Mouse (Mus musculus): ENCODE measurements around the gene 2410131K14Rik. TPM values are rescaled to one million over a fixed set of nuclear protein-coding genes. Genes with fewer than 3 reads are reported as not detected.
A peak's percentile ranks its signal among the peaks of the same experiment; 100 is the strongest.

Gene 2410131K14Rik
- 10 to 100 TPM; 18.6 to 19.3 TPM for total RNA-seq (2021)

GRCm38 (mm10) chr5:118244606-118245443 is at the start of gene 2410131K14Rik, which contains the start of gene Rnft2:
TSS of gene 2410131K14Rik (plus strand) at chr5:118245227.
TSS of gene Rnft2 (minus strand) at chr5:118245116.
- intact Hi-C loops (cut with DNase I) = loop anchor here (5.0 kb wide), 1 partner anchor 73 kb away; no protein-coding TSS in a partner anchor
- DNase-seq (ENCODE audit: extremely low spot score in 1 of 2, low spot score in 2 of 2) = peak; percentile 100

GRCm38 (mm10) chr5:118197421-118197820 is 47.6 kb upstream of the 2410131K14Rik start:
- DNase-seq (ENCODE audit: extremely low spot score in 1 of 2, low spot score in 2 of 2) = no peak
- intact Hi-C loops (cut with DNase I) = no loop called here

GRCm38 (mm10) chr5:118199670-118200069 is 45.4 kb upstream of the 2410131K14Rik start:
- intact Hi-C loops (cut with DNase I) = no loop called here
- DNase-seq (ENCODE audit: extremely low spot score in 1 of 2, low spot score in 2 of 2) = no peak

DNA sequence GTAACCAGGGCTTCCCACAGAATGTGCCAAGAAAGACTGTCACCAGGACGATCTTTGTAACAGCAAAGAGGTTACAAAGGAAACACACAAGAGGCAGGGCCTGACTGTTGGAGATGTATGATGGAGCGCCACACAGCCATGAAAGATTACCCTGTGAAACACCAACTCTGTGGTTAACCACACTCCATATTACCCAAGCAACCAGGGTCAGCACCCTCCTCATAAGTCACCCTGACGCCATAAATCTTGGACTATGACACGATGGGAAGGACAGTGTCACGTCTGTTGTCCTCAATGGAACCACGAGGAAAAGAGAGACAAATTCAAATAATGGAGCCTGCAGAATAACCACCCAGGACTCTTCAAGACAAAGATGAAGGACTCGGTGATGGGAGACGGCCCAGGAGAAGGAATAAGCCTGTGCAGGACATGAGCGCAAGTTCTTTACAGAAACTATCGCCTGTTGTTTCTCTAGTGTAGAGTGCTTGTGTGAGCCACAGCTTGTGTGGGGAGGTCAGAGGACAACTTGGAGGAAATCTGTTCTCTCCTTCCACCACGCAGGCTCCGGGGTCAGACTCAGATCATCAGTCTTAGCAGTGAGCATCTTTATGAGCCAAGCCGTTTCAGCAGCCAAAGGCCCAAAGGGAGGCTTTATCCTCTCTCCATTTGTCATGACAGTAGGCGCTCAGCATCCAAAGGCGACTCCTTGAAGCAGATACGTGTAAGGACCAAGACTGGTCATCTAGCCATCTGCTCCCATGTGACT is 40.2 kb upstream of the 2410131K14Rik start:
- intact Hi-C loops (cut with DNase I) = no loop called here
- no peak for DNase-seq (ENCODE audit: extremely low spot score in 1 of 2, low spot score in 2 of 2)

GRCm38 (mm10) chr5:118205852-118206251 is 39.2 kb upstream of the 2410131K14Rik start:
- intact Hi-C loops (cut with DNase I) = no loop called here

DNA sequence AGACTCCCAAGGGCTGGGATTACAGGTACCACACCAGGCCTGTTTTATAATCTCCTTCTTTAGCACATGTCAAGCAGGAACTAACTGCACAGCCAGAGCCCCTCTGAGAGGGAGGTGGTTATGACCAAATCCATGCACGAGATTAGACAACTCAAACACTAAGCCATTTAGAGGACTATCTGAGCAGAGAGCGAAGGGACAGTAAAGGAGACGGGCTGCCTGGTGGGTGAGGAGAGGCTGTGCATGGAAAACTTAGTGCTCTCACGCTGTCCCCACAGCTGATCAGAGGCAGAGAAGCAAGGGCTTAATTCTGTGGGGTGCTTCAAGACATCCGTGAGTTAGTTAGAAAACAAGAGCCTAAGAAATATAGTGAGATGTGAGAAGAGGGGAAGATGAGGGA is 31.0 kb upstream of the 2410131K14Rik start:
- DNase-seq (ENCODE audit: extremely low spot score in 1 of 2, low spot score in 2 of 2) = no peak
- intact Hi-C loops (cut with DNase I) = no loop called here

More at GRCm38 (mm10) chr5:118205852-118206251, 39.2 kb upstream of the 2410131K14Rik start:
- no peak for DNase-seq (ENCODE audit: extremely low spot score in 1 of 2, low spot score in 2 of 2)

DNA sequence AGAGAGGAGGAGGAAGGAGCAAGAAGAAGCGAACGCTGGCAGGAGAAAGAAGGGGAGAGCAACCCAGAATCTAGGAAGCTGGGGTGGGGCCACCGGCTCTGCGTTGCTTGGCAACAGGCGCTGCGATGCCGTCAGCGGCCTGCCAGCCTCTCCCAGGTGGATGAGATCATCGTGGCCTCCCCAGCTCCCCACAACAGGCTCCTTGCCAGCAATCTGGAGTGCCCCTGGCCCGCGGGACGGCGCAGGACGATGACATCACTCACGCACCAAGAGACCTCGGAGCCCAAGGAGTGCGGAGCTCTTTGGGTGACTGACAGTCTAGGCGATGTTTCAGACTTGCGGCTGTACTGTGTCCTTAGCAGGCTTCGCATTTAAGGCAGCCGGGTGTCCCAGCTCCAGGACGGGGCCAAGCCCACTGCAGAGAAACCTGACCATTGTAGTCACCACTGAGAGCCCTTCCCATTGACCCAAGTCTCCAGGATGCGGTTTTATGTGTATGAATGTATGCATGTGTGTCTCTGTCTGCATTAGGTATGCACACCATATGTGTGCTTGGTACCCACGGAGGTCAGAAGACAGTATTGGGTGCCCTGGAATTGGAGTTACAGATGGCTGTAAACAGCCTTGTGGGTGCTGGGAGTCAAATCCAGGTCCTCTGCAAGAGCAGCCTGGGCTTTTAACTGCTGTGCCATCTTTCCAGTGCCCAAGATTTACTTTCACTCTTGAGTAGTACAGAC is 30.4 kb upstream of the 2410131K14Rik start:
- peak; percentile 81 to 92 for DNase-seq (ENCODE audit: extremely low spot score in 1 of 2, low spot score in 2 of 2)
- intact Hi-C loops (cut with DNase I) = no loop called here

- intact Hi-C loops (cut with DNase I) = no loop called here
Measured at GRCm38 (mm10) chr5:118217410-118217809, 27.6 kb upstream of the 2410131K14Rik start.

DNA sequence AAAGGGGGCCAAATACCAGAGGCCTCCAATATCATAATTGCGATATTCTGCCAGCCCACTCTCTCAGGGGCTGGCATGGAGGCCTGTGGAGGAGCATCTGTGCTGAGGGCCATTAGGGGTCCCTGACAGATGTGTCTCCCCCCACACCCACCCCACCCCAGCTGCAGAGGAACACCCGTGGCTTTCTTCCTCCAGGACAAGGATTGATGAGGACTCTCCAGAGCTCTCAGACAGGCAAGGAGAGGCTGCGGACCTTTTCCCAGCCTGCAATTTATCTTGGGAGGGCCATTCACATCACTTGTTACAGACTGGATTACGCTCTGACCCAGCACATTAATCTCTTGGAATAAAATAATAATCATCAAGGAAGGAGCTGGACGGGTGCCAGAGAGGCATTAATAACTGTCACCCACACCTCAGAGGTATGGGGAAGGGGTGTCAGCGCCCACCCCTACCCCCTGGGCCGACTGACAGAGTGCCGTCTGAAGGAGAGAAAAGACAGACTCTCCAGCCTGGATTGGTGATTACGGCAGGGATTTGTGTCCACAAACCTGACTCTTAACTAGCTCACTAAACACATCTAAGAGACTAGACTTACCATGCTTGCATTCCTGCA is 21.8 kb upstream of the 2410131K14Rik start:
- intact Hi-C loops (cut with DNase I) = no loop called here
- DNase-seq (ENCODE audit: extremely low spot score in 1 of 2, low spot score in 2 of 2) = no peak

More at GRCm38 (mm10) chr5:118217410-118217809, 27.6 kb upstream of the 2410131K14Rik start:
- DNase-seq (ENCODE audit: extremely low spot score in 1 of 2, low spot score in 2 of 2) = peak in 1 of 2 experiments; percentile 40

DNA sequence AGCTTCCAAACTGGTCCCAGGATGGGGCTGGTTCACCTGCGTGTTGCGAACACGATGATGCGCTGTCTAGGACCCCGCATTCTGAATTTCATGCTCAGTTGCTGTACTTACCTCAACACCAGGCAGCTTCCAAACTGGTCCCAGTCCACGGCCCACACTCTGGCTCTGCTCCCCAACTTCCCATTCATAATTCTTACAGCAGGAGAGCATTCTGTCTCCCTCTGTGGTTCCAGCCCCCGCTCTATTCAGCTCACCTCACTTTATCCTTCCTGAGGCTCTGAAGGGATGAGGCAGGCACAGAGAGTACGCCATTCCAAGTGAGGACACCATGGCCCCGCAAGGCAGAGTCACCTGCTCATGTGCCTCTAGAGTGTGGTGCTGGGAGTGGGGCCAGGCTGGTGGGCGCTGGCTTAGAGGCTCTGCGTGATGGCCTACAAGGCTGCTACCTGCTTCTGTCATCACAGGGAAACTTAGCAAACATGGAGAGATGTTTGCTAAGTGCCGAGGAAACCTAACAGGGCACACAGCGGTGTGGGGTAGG is 14.9 kb upstream of the 2410131K14Rik start:
- intact Hi-C loops (cut with DNase I) = no loop called here
- DNase-seq (ENCODE audit: extremely low spot score in 1 of 2, low spot score in 2 of 2) = no peak

- intact Hi-C loops (cut with DNase I) = no loop called here
- DNase-seq (ENCODE audit: extremely low spot score in 1 of 2, low spot score in 2 of 2) = no peak
Measured at GRCm38 (mm10) chr5:118236891-118237290, 8.1 kb upstream of the 2410131K14Rik start.

GRCm38 (mm10) chr5:118239671-118240070 is 5.4 kb upstream of the 2410131K14Rik start:
- intact Hi-C loops (cut with DNase I) = no loop called here
- peak in 1 of 2 experiments; percentile 58 for DNase-seq (ENCODE audit: extremely low spot score in 1 of 2, low spot score in 2 of 2)

DNA sequence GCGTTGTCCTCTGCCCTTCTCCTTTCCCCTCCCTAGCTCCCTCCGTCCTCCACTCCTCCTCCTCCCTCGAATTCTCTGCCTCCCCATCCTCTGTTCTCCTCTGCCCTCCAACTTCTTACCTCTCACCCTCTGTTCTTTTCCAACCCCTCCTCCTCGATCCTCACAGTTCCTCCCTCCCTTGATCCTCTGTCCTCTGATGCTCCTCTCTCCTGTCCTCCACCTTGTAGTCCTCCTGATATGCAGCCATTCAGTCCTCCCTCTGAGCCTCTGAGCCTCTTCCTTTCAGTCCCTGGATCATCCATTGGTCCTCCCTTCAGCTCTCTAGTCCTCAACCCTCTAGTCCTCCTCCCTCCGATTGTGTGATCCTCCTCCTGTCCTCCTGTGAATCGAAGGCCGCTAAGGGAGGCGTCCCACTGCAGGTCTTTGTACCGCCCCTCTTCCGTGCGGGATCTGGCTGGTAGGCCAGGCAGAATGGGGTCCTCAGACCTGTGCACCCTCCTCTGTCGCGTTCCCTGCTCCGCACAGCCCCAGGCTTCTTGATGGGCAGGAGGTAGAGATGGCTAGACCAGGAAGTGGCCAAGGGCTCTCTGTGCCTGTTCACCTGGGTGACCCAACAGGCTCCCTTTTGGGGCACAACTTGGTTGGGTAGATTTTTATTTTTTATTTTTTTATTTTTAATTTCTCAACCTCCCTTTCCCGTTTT is 730 bp downstream of the 2410131K14Rik start:
- DNase-seq (ENCODE audit: extremely low spot score in 1 of 2, low spot score in 2 of 2) = no peak
- intact Hi-C loops (cut with DNase I) = loop anchor here (5.0 kb wide), 1 partner anchor 73 kb away; no protein-coding TSS in a partner anchor

DNA sequence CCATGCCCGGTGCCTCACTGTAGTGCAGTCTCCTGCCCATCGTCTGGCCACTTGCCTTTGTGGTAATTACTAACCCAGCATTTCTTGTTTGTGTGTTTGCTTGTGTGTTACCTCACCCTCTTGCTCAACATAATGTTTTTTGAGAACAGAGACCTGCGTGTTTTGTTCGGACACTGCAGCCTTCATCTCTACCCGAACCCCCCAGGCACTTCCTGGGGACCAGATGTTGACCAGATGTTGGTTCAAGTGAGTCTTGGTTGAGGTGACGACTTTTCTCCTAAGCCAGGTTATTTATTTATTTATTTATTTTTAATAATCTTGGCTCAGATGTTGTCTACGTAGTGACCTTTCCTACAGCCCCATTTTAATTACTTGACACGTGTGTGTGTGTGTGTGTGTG is 2.4 kb downstream of the 2410131K14Rik start:
- DNase-seq (ENCODE audit: extremely low spot score in 1 of 2, low spot score in 2 of 2) = no peak
- intact Hi-C loops (cut with DNase I) = loop anchor here (5.0 kb wide), 1 partner anchor 75 kb away; no protein-coding TSS in a partner anchor

DNA sequence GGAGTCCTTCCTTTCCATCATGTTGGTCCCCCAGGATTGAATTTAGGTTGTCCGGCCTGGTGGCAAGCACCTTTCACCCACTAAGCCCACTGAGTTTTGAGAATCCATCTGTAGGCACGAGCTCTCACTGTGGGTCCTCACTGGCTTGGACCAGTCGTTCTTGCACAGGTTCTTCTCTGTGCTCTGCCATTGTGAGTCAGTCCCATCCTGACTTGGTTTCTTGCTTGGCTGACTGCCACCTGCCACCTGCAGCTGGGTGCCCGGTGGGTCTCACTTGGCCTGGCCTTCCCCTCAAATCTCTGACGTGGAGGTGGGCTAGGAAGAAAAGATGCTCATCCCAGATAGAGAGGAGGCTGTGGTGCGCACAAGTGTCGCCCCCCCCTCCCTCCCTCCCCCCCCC is 6.0 kb downstream of the 2410131K14Rik start:
- intact Hi-C loops (cut with DNase I) = no loop called here
- DNase-seq (ENCODE audit: extremely low spot score in 1 of 2, low spot score in 2 of 2) = no peak

- intact Hi-C loops (cut with DNase I) = no loop called here
- DNase-seq (ENCODE audit: extremely low spot score in 1 of 2, low spot score in 2 of 2) = no peak
Measured at GRCm38 (mm10) chr5:118253551-118253950, 8.5 kb downstream of the 2410131K14Rik start.

DNA sequence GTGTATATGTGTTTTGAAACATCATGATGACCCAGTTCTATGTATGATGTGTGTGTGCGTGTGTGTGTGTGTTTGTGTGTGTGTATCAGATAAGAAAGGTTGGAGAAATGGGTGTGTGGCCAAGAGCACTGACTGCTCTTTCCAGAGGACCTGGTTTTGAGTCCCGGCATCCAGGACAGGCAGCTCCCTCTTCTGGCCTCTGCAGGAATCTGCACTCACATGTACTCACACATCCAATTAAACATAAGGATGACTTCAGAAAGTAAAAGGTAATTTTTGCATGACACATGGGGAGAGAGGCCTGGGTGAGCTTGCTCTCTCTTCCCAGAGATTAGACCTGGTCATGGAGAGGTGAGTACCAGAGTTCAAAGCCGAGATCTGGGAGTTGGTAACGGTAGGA is 12.0 kb downstream of the 2410131K14Rik start:
- intact Hi-C loops (cut with DNase I) = no loop called here
- DNase-seq (ENCODE audit: extremely low spot score in 1 of 2, low spot score in 2 of 2) = no peak

DNA sequence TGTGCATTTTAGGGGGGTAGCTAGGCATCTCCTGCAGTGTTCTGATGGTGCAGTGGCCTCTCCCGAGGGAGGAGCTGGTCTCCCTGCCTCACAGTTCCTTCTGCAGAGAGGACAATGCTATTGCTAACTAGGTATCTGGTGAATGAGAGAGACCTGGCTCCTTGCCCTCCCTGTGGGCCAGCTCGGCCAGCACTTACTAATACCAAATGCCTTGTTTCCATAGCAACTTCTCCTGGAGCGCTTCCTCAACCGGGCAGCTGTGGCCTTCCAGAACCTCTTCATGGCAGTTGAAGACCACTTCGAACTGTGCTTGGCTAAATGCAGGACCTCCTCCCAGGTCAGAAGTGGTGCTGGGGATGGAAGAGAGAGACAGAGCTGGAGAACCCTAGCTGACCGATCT is 14.1 kb downstream of the 2410131K14Rik start:
- peak in 1 of 2 experiments; percentile 42 for DNase-seq (ENCODE audit: extremely low spot score in 1 of 2, low spot score in 2 of 2)
- intact Hi-C loops (cut with DNase I) = no loop called here

Data from left cerebral cortex, postnatal 10 days (tissue).